Mouse (Mus musculus): ENCODE measurements around the gene Ggt5.
A peak's percentile ranks its signal among the peaks of the same experiment; 100 is the strongest.
"Not testable (repeated sequence)": the region's sequence is repeated elsewhere in the genome, so short reads cannot be mapped to it uniquely, and the experiment has no call there.

Ggt5 gene

DNA sequence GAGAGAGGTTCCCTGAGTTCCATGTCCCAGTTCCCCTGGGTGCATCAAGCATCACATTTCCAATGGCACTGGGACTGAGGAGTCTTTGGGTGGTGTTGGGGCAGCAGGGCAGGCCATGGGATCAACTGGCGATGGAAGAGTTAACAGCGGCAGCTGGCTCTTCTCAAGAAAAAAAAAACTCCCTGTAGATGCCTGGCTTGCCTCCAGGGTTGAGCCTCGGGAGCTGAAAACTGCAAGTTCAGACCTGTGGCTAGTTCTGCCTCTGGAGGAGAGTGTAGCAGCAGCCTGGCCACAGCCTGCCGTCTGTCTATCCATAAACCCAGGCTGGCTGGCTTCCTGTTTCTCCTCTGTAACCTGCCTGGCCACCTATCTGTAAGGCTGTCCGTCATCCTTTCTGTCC is at the start of gene Ggt5:
Ggt5 (plus strand) TSS at position 212 of the 400 bp plus-strand sequence.
- peak; percentile 46 to 50 for DNase-seq

DNA sequence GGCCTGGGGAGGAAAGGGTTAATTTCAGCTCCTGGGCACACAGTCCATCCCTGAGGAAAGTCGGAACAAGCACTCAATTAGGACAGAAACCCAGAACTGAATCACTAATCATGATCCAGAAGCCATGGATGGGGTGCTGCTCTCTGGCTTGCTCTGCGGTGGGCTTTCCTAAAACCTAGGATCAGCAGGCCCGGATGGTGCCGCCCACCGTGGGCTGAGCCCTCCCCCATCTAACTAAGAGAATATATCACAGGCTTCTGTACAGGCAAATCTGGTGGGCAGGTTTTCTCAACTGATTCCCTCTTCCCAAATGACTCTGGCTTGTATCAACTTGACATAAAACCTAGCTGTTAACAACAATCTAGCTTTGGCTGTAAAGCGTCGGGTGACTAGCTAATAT is 41.2 kb upstream of the Ggt5 start:
- DNase-seq = no peak

DNA sequence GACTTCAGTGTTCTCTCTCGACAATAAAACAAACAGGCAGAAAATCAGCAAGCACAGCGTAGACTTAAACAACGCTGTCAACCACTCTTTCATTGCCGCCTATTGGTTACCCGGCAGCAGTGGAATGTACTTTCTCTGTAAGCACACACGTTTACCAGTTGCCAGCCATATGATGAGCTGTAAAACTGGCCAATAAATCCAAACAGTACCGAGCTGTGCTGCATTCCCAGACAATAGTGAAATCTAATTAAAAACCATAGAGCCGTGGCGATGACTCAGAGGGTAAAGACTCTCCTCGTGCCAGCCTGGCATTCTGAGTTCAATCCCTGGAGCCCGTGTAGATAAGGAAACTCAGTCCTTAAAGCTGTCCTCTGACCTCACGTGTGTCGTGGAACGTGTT is 40.7 kb upstream of the Ggt5 start:
- no peak for DNase-seq

DNA sequence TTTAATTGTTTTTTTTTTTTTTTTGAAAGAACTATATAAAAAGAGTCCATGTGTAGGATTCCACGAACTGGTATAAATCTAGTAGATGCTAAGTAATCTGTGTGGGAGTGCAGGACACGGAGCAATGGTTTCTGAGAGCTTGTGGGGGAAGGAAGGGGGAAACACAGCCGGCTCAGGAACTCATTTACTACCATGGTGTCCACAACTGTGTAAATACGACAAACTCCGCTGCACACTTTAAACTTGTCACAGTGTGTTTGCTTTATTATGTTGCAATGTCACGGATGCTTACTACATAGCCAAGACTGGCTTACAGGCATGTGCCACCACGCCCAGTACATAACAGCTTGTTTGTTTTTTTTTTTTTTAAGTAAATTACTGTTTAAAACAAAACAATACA is 39.3 kb upstream of the Ggt5 start:
- peak in 1 of 2 experiments; percentile 51 for DNase-seq

GRCm38 (mm10) chr10:75551175-75551574 is 38.0 kb upstream of the Ggt5 start:
- DNase-seq = peak; percentile 42 to 67

DNA sequence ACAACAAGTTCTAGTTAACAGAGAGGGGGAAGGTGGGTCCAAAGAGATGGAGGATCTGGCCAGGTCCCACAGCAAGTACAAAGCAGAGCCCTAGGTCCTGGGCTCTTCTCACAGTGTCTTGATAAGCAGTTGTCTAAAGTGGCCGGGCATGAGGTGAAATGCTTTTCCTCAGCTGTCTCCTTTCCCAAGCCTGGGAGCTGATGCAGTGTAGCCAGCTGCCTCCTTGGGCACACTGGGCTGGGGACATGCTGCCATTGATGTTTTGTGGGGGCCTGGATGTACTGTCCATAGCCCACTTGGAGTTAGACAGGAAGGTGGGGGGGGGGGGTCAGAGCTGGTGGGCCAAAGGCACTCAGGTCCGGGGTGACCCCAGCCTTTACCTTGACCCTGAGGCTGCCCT is 37.0 kb upstream of the Ggt5 start:
- DNase-seq = no peak

DNA sequence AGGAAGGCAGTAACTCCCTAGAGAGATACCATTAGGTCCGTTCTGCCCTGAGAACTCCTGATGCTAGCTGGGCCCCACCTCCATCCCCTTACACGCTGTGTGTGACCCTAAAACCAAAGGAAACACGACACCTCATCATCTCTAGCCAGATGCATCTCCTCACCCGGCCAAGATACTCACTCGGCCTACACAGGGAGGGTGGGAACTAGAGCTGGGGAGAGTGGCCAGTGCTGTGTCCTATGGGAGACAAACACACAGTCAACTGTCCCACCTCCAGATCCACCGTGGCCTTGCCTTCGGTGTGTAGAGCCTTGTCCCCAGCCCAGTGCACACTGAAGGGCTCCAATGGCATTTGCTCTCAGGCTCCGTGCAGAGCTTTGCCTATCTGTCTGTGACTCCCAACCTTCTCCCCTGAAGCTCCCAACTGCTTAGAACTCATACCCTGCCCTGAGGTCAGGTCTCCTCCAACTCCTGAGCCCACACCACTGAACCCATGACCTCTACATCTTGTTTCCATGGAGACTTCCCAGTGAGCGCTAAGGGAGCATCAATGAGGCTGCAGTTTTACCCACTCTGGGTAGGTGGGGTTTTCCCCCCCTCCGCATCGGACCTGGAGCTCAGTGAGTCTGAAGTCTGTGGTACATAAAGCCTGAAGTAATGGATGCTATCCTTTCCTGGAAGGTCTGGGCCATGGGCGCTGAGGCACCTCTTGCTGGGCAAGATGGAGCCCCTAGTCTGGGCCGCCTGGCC is 36.3 kb upstream of the Ggt5 start:
- peak in 1 of 2 experiments; percentile 28 for DNase-seq

- DNase-seq = no peak
Measured at GRCm38 (mm10) chr10:75554090-75554489, 35.0 kb upstream of the Ggt5 start.

GRCm38 (mm10) chr10:75555557-75555956 is 33.6 kb upstream of the Ggt5 start:
- DNase-seq = no peak

DNA sequence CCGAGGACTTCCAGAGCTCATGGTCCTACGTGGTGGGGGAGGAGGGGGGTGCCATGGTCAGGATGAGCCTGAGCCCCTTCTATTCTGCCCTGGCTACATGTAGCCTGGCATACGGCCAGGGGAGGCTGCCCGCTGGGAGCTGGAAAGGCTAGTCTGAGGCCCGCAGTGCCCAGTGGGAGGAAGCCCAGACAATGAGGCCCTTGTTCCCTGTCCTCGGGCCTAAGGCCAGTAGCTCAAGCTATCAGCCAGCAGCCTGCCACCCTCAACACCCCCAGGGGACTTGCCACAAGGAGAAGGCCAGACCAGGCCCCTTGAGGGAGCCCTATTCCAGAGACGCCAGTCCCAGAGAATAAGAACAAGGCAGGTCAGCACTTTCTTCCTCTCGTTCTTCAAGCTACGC is 33.1 kb upstream of the Ggt5 start:
- no peak for DNase-seq

GRCm38 (mm10) chr10:75558515-75558914 is 30.6 kb upstream of the Ggt5 start:
- DNase-seq = no peak

GRCm38 (mm10) chr10:75559041-75559675 is 30.0 kb upstream of the Ggt5 start:
- no peak for DNase-seq

GRCm38 (mm10) chr10:75559676-75560548 is 29.2 kb upstream of the Ggt5 start, which contains the start of gene Lrrc75b:
Gene Lrrc75b, minus strand, starts transcription at chr10:75560330.
- DNase-seq = peak; percentile 40 to 50

DNA sequence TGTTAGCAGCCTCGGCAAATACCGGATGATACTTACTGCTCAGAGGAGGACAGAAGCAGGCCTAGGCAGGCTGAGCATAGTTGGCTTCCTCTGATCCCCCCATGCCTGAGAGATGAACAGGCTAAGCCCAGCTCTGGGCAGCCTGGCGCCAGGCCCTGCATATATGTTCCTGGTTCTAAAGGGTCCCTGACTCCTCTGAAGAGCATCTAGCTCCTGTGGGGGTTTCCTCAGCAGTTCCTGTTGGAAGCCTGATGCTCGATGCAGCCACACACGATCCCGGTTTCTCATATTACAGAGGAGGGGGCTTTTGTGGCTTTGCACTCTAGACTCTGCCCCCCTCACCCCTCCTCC is 28.6 kb upstream of the Ggt5 start:
- DNase-seq = no peak

GRCm38 (mm10) chr10:75561071-75561654 is 28.0 kb upstream of the Ggt5 start, which contains the start of gene Ggt1:
Gene Ggt1, plus strand, starts transcription at chr10:75561604.
- DNase-seq = no peak

- no peak for DNase-seq
Measured at GRCm38 (mm10) chr10:75562596-75562995, 26.5 kb upstream of the Ggt5 start.

DNA sequence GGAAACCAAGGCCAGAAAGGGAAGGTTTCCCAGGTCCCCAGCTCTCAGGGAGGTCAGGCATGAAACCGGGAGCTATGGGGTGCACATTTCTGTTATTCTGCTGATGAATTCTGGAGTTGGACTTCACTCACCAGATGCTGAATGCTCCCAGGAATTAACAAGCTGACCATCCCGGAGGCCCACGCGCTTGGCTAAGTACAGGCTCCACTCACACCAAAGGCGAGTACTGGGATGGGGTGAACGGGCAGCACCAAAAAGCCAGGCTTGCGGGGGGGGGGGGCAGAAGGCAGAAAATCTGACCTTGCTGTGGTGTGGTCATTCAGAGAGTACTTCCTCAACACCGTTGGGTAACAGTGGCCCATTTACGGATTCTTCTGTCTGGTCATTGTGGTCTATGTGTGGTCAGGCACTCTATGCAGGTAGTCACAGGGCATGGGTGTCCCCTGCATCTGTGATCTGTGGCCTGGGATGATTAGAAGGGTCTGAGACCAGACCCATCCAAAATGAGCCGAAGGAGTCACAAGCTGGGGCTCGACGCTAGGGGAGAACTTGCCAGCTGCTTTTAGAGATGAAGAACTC is 24.4 kb upstream of the Ggt5 start:
- no peak for DNase-seq

- DNase-seq = no peak
Measured at GRCm38 (mm10) chr10:75565436-75565835, 23.7 kb upstream of the Ggt5 start.

DNA sequence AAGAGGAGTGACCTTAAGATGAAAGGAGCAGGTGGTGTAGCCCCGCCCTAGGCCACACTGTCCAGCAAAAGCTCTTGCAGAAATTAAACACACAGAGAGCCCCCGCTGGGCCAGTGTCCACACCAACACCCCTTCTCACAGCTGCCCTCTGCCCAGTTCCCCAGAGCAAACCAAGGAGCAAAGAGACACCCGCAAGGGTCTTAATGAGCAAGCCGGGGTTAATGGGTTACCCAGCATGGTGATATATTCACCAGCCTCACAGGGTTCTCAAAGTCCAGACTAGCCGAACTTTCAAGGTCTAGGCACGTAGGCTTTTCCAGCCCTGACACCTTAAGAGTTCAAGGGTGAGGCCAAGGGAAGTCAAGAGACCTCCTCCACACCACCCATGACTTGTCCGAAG is 23.2 kb upstream of the Ggt5 start:
- no peak for DNase-seq

GRCm38 (mm10) chr10:75566321-75566720 is 22.8 kb upstream of the Ggt5 start:
- DNase-seq = no peak

DNA sequence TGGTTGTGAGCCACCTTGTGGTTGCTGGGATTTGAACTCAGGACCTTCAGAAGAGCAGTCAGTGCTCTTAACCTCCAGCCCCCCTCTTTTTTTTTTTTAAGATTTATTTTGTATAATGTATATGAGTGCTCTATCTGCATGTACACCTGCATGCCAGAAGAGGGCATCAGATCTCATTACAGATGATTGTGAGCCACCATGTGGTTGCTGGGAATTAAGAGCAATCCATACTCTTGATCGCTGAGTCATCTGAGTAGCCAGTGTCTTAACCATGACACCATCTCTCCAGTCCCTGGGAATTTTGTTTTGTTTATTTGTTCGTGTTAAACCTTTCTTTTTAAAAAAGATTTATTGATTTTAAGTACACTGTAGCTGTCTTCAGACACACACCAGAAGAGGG is 22.4 kb upstream of the Ggt5 start:
- DNase-seq = not testable (repeated sequence)

DNA sequence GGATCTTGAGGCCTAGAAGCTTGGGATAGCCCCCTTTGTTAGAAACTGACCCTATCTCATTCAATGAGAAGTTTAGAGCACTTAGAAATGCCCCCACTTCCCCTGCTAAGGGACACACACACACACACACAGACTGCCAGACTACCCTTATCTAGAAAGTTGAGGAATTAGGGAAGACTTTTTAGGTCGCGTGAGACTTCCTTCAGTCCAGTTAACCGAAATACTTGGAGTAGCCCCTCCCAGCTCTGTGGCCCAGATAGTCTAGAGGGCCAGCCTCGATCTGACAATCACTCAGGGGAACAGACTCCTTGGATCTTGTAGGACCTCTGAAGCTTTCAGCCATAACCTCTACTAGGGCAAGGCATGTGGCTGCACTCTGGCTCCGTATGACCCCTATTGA is 21.1 kb upstream of the Ggt5 start:
- no peak for DNase-seq

GRCm38 (mm10) chr10:75568441-75568840 is 20.7 kb upstream of the Ggt5 start:
- no peak for DNase-seq

All from lung, adult 18-20 months (tissue).